Mouse (Mus musculus): ENCODE measurements around the gene Fam221b. TPM values are rescaled to one million over a fixed set of nuclear protein-coding genes. Genes with fewer than 3 reads are reported as not detected.

Fam221b gene
- polyA plus RNA-seq, 1 experiment: 0.09 TPM

DNA sequence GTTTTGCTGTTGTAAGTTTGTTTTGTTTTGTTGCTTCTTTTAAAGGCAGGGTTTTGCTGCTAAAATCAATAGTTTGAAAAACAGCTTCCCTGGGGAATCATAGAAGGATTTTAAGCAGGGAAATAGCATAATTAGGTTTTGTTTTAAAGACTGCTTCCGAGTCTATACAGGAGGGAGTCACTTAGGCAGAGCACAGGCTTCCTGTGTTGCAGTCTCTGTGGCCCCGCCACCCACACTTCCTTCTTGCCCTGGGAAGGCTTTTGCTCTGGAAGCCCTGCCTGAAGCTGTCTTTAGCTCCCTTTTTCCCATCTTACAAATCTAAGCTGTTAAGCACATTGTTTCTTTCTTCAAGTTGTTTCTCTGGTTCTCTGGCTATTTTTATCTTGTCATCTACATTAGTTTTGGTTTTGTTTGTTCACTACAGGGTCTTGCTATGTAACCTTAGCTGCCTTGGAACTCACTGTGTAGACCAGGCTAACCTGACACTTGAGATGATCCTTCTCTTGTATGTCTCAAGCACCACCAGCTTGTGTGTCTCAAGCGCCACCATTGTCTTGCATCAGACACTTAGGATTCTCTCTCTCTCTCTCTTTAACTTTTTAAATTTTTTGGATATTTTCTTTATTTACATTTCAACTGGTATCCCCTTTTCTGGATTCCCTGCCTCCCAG, 55.8 kb downstream of the Fam221b start:
- no peak for TF ChIP-seq CTCF (conservative IDR thresholded peaks at IDR 0.05; ENCODE audit: insufficient read depth, insufficient read length, low read depth, low read length)
- Histone ChIP-seq H3K4me3 (ENCODE audit: insufficient read depth, low read depth, low read length) (no peak overlapping the region), H3K27ac (ENCODE audit: insufficient read depth, low read depth, low read length) (no peak overlapping the region), H3K4me1 (ENCODE audit: control insufficient read depth, insufficient read depth, low read length) (no peaks in the 10 kb centered on the region), H3K27me3 (replicated peaks; ENCODE audit: control insufficient read depth, insufficient read depth, low read length) (no peaks in the 10 kb centered on the region), H3K36me3 (ENCODE audit: control insufficient read depth, insufficient read depth, low read length) (no peaks in the 10 kb centered on the region)
- peak; percentile 19 for DNase-seq
- WGBS: 54% methylated on average over 3 of the region's 3 CpGs

DNA sequence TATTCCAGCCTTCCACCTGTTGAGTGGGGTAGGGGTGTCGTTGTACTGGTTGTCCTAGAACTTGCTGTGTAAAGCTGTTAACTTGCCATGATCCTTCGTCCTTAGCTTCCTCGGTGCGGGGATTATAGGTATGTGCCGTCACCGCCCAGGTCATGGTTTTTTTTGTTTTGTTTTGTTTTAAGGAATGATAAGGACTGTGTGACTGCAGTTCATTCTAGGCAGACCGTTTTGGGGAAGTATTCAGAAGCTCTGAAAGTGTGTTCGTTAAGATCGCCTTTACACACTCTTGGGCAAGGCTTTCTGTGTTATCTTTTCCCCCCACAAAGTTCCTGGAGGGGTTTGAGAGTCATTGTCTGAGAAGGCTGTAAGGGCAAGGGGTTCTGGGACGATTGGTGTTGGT, 56.4 kb downstream of the Fam221b start:
- Histone ChIP-seq H3K4me1 (ENCODE audit: control insufficient read depth, insufficient read depth, low read length) (no peaks in the 10 kb centered on the region), H3K4me3 (ENCODE audit: insufficient read depth, low read depth, low read length) (no peak overlapping the region), H3K27ac (ENCODE audit: insufficient read depth, low read depth, low read length) (no peak overlapping the region), H3K36me3 (ENCODE audit: control insufficient read depth, insufficient read depth, low read length) (no peaks in the 10 kb centered on the region), H3K27me3 (replicated peaks; ENCODE audit: control insufficient read depth, insufficient read depth, low read length) (no peaks in the 10 kb centered on the region)
- 69% methylated on average over 10 of the region's 10 CpGs for WGBS
- DNase-seq: no peak
- TF ChIP-seq CTCF (conservative IDR thresholded peaks at IDR 0.05; ENCODE audit: insufficient read depth, insufficient read length, low read depth, low read length) (no peak), POLR2A (IDR thresholded peaks at IDR 0.05; ENCODE audit: low read depth, low read length) (no peak)

Other genes with a start within 250 kb of the Fam221b start
- gene Fam166b, start 240.0 kb downstream of the Fam221b start, polyA plus RNA-seq (2012; rRNA removed): 1.3 and 1.6 TPM in 2 replicates
- 59.0 and 72.5 TPM in 2 replicates for gene Tesk1, start 227.2 kb downstream of the Fam221b start, polyA plus RNA-seq (2012; rRNA removed)
- gene Cd72, start 214.5 kb downstream of the Fam221b start, polyA plus RNA-seq (2012; rRNA removed): 4.5 and 12.6 TPM in 2 replicates
- 0.23 and 1.4 TPM in 2 replicates for gene Sit1, start 185.4 kb downstream of the Fam221b start, polyA plus RNA-seq (2012; rRNA removed)
- 529 and 664 TPM in 2 replicates for gene Ccdc107, start 176.2 kb downstream of the Fam221b start, polyA plus RNA-seq (2012; rRNA removed)
- 17.3 and 26.6 TPM in 2 replicates for gene Arhgef39, start 169.4 kb downstream of the Fam221b start, polyA plus RNA-seq (2012; rRNA removed)
- gene Car9, start 162.2 kb downstream of the Fam221b start, polyA plus RNA-seq (2012; rRNA removed): 4.9 and 5.8 TPM in 2 replicates
- 10.8 and 51.9 TPM in 2 replicates for gene Tpm2, start 145.4 kb downstream of the Fam221b start, polyA plus RNA-seq (2012; rRNA removed)
- 58.2 and 74.5 TPM in 2 replicates for gene Creb3, start 106.8 kb downstream of the Fam221b start, polyA plus RNA-seq (2012; rRNA removed)
- 92.1 and 106 TPM in 2 replicates for gene Tln1, start 106.5 kb downstream of the Fam221b start, polyA plus RNA-seq (2012; rRNA removed)
- gene Rgp1, start 90.4 kb downstream of the Fam221b start, polyA plus RNA-seq (2012; rRNA removed): 41.2 and 46.9 TPM in 2 replicates
- gene Gba2, start 90.3 kb downstream of the Fam221b start, polyA plus RNA-seq (2012; rRNA removed): 12.2 and 13.9 TPM in 2 replicates
- 2.9 and 4.7 TPM in 2 replicates for gene Msmp, start 84.7 kb downstream of the Fam221b start, polyA plus RNA-seq (2012; rRNA removed)
- gene Npr2, start 37.2 kb downstream of the Fam221b start, polyA plus RNA-seq (2012; rRNA removed): 38.0 and 41.5 TPM in 2 replicates
- gene Spag8, start 15.6 kb downstream of the Fam221b start, polyA plus RNA-seq (2012; rRNA removed): 2.2 and 2.4 TPM in 2 replicates
- gene Hint2, start 12.7 kb downstream of the Fam221b start, polyA plus RNA-seq (2012; rRNA removed): 374 and 465 TPM in 2 replicates
- gene Tmem8b, start 174 bp downstream of the Fam221b start, polyA plus RNA-seq (2012; rRNA removed): 8.3 and 8.6 TPM in 2 replicates
- not detected in 2 replicates for gene Olfr70, start 31.7 kb upstream of the Fam221b start, polyA plus RNA-seq (2012; rRNA removed)
- not detected in 2 replicates for gene Olfr71, start 41.1 kb upstream of the Fam221b start, polyA plus RNA-seq (2012; rRNA removed)
- gene Hrct1, start 58.0 kb upstream of the Fam221b start, polyA plus RNA-seq (2012; rRNA removed): 4.8 and 5.1 TPM in 2 replicates
- gene Spaar, start 60.9 kb upstream of the Fam221b start, polyA plus RNA-seq (2012; rRNA removed): 2.4 and 2.5 TPM in 2 replicates
- gene Olfr159, start 101.9 kb upstream of the Fam221b start, polyA plus RNA-seq (2012; rRNA removed): not detected in 2 replicates
- gene Olfr156, start 154.8 kb upstream of the Fam221b start, polyA plus RNA-seq (2012; rRNA removed): not detected in 2 replicates
- gene Olfr157, start 171.1 kb upstream of the Fam221b start, polyA plus RNA-seq (2012; rRNA removed): not detected in 2 replicates
- gene Olfr155, start 182.4 kb upstream of the Fam221b start, polyA plus RNA-seq (2012; rRNA removed): not detected in 2 replicates
- 8.5 and 10.3 TPM in 2 replicates for gene Reck, start 206.4 kb upstream of the Fam221b start, polyA plus RNA-seq (2012; rRNA removed)